Mouse (Mus musculus): Measurements from ENCODE around the gene Gm49388. TPM values are rescaled to one million over a fixed set of nuclear protein-coding genes. Genes with fewer than 3 reads are reported as not detected.

The Gm49388 gene
- polyA plus RNA-seq, 1 experiment from 2014 or later, result not detected

DNA sequence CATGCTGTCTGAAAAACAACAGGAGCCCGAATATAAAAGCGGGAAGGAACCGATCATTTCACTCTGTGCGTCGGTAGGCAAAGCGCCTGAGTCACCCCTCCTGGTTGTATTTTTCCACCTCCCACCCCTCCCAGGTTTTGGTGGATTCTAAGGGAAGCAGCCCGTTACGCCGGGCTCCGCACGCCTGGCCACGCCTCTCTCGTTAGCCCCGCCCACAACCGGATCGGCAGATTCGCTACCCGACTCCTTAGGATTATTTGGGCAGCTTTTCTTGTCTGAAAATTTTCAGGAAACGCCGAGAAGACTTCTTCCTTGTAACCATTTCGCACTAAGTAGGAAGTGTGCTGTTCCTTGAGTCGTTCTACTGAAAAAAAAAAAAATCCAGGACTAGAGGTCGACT, 9.0 kb upstream of the Gm49388 start, which contains the start of gene Setd1a:
TSS of gene Setd1a (plus strand) at position 245 of the 400 bp plus-strand sequence.
- Histone ChIP-seq H3K27ac (ENCODE audit: low read depth, low read length) (peak within 1 kb of the TSS; percentile 98), H3K9ac (ENCODE audit: low read depth, low read length) (peak within 1 kb of the TSS; percentile 96), H3K36me3 (ENCODE audit: control insufficient read depth, insufficient read depth) (peaks cover 13% of the 10 kb centered on the region), H3K4me2 (replicated peaks; ENCODE audit: low read depth) (peak within 1 kb of the TSS; percentile 85), H3K9me3 (ENCODE audit: control insufficient read depth) (no peaks in the 10 kb centered on the region), H3K4me3 (ENCODE audit: low read depth, low read length) (peak within 1 kb of the TSS; percentile 85), H3K4me1 (replicated peaks; ENCODE audit: control insufficient read depth, insufficient read depth, low read length) (0 out of 2 replicates have a peak, but pooled peaks cover 4% of the 10 kb centered on the region), H3K27me3 (replicated peaks; ENCODE audit: control insufficient read depth, insufficient read depth, low read length) (no peaks in the 10 kb centered on the region)
- WGBS, result 0% methylated on average over 23 of the region's 23 CpGs
- no peak for TF ChIP-seq CTCF (IDR thresholded peaks at IDR 0.05; ENCODE audit: low read depth)
- peak; percentile 50 for ATAC-seq

DNA sequence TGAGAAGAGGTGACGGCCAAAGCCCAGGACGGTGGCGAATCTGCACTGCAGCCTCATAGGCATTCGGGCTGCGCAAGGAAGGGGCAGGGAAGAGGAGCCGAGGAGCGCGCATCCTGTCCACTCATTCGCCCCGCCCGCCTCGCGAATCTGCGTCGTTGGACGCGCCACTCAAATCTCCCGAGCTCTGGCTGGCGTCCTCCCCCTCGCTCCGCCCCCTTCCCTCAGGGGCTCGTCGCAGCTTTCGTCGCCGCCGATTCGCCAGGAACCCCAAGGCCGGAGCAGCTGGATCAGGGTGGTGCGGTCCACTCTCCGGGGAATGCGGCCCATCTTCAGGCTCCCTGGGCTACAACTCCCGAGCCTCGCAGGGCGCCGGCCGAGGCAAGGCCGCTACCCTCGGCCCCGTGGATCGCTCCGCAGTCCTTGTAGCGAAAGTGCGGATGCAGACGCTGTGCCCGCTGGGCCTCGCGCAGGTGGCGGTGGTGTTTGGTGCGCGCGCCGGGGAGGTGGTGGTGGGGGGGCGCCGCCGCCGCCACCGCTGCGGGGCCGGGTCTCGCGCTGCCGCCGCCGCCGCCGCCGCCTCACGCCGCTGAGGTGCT, 8.4 kb upstream of the Gm49388 start:
- H3K4me2 ChIP-seq (replicated peaks; ENCODE audit: low read depth), result peak overlapping the region; percentile 85
- ATAC-seq, result peak; percentile 92
- no peaks in the 10 kb centered on the region for H3K9me3 ChIP-seq (ENCODE audit: control insufficient read depth)
- peaks cover 18% of the 10 kb centered on the region for H3K36me3 ChIP-seq (ENCODE audit: control insufficient read depth, insufficient read depth)
- H3K9ac ChIP-seq (ENCODE audit: low read depth, low read length), result peak overlapping the region; percentile 96
- 0 out of 2 replicates have a peak, but pooled peaks cover 4% of the 10 kb centered on the region for H3K4me1 ChIP-seq (replicated peaks; ENCODE audit: control insufficient read depth, insufficient read depth, low read length)
- no peak for TF ChIP-seq CTCF (IDR thresholded peaks at IDR 0.05; ENCODE audit: low read depth)
- no peaks in the 10 kb centered on the region for H3K27me3 ChIP-seq (replicated peaks; ENCODE audit: control insufficient read depth, insufficient read depth, low read length)
- peak overlapping the region; percentile 98 for H3K27ac ChIP-seq (ENCODE audit: low read depth, low read length)
- peak overlapping the region; percentile 85 for H3K4me3 ChIP-seq (ENCODE audit: low read depth, low read length)
- WGBS, result under 1% methylated on average over 66 of the region's 70 CpGs

GRCm38 (mm10) chr7:127777474-127778266, 7.7 kb upstream of the Gm49388 start:
- no peak for TF ChIP-seq CTCF (IDR thresholded peaks at IDR 0.05; ENCODE audit: low read depth)
- peak; percentile 22 for ATAC-seq
- H3K9me3 ChIP-seq (ENCODE audit: control insufficient read depth), result no peaks in the 10 kb centered on the region
- WGBS, result 3% methylated on average over 49 of the region's 66 CpGs
- H3K36me3 ChIP-seq (ENCODE audit: control insufficient read depth, insufficient read depth), result peaks cover 25% of the 10 kb centered on the region
- peak overlapping the region; percentile 96 for H3K9ac ChIP-seq (ENCODE audit: low read depth, low read length)
- 0 out of 2 replicates have a peak, but pooled peaks cover 4% of the 10 kb centered on the region for H3K4me1 ChIP-seq (replicated peaks; ENCODE audit: control insufficient read depth, insufficient read depth, low read length)
- no peaks in the 10 kb centered on the region for H3K27me3 ChIP-seq (replicated peaks; ENCODE audit: control insufficient read depth, insufficient read depth, low read length)
- H3K4me3 ChIP-seq (ENCODE audit: low read depth, low read length), result peak overlapping the region; percentile 85
- H3K4me2 ChIP-seq (replicated peaks; ENCODE audit: low read depth), result peak overlapping the region; percentile 85
- peak overlapping the region; percentile 98 for H3K27ac ChIP-seq (ENCODE audit: low read depth, low read length)

GRCm38 (mm10) chr7:127778350-127778749, 7.1 kb upstream of the Gm49388 start:
- no peak for ATAC-seq
- no peak for TF ChIP-seq CTCF (IDR thresholded peaks at IDR 0.05; ENCODE audit: low read depth)
- Histone ChIP-seq H3K4me1 (replicated peaks; ENCODE audit: control insufficient read depth, insufficient read depth, low read length) (0 out of 2 replicates have a peak, but pooled peaks cover 4% of the 10 kb centered on the region), H3K4me3 (ENCODE audit: low read depth, low read length) (peak overlapping the region; percentile 85), H3K9ac (ENCODE audit: low read depth, low read length) (peak overlapping the region; percentile 96), H3K4me2 (replicated peaks; ENCODE audit: low read depth) (peak overlapping the region; percentile 85), H3K9me3 (ENCODE audit: control insufficient read depth) (no peaks in the 10 kb centered on the region), H3K27ac (ENCODE audit: low read depth, low read length) (no peak overlapping the region), H3K27me3 (replicated peaks; ENCODE audit: control insufficient read depth, insufficient read depth, low read length) (no peaks in the 10 kb centered on the region), H3K36me3 (ENCODE audit: control insufficient read depth, insufficient read depth) (peaks cover 25% of the 10 kb centered on the region)
- 79% methylated on average over 4 of the region's 4 CpGs for WGBS

- no peak for ATAC-seq
- H3K27me3 ChIP-seq (replicated peaks; ENCODE audit: control insufficient read depth, insufficient read depth, low read length), result no peaks in the 10 kb centered on the region
- H3K4me2 ChIP-seq (replicated peaks; ENCODE audit: low read depth), result no peak overlapping the region
- WGBS, result 85% methylated on average over 23 of the region's 23 CpGs
- no peak for TF ChIP-seq CTCF (IDR thresholded peaks at IDR 0.05; ENCODE audit: low read depth)
- H3K9ac ChIP-seq (ENCODE audit: low read depth, low read length), result no peak overlapping the region
- H3K27ac ChIP-seq (ENCODE audit: low read depth, low read length), result 0 out of 2 replicates have a peak overlapping the region, but pooled peaks have one; percentile 7
- H3K4me1 ChIP-seq (replicated peaks; ENCODE audit: control insufficient read depth, insufficient read depth, low read length), result no peaks in the 10 kb centered on the region
- no peak overlapping the region for H3K4me3 ChIP-seq (ENCODE audit: low read depth, low read length)
- no peaks in the 10 kb centered on the region for H3K9me3 ChIP-seq (ENCODE audit: control insufficient read depth)
- H3K36me3 ChIP-seq (ENCODE audit: control insufficient read depth, insufficient read depth), result peaks cover 73% of the 10 kb centered on the region
Measured at GRCm38 (mm10) chr7:127797076-127797845, 11.9 kb downstream of the Gm49388 start.

GRCm38 (mm10) chr7:127798591-127798990, 13.2 kb downstream of the Gm49388 start:
- H3K4me2 ChIP-seq (replicated peaks; ENCODE audit: low read depth), result no peak overlapping the region
- no peaks in the 10 kb centered on the region for H3K27me3 ChIP-seq (replicated peaks; ENCODE audit: control insufficient read depth, insufficient read depth, low read length)
- H3K9ac ChIP-seq (ENCODE audit: low read depth, low read length), result no peak overlapping the region
- 89% methylated on average over 4 of the region's 4 CpGs for WGBS
- H3K4me1 ChIP-seq (replicated peaks; ENCODE audit: control insufficient read depth, insufficient read depth, low read length), result no peaks in the 10 kb centered on the region
- peaks cover 70% of the 10 kb centered on the region for H3K36me3 ChIP-seq (ENCODE audit: control insufficient read depth, insufficient read depth)
- ATAC-seq, result no peak
- no peak overlapping the region for H3K4me3 ChIP-seq (ENCODE audit: low read depth, low read length)
- TF ChIP-seq CTCF (IDR thresholded peaks at IDR 0.05; ENCODE audit: low read depth), result no peak
- H3K27ac ChIP-seq (ENCODE audit: low read depth, low read length), result no peak overlapping the region; the same call in 1 of the 2 replicates
- no peaks in the 10 kb centered on the region for H3K9me3 ChIP-seq (ENCODE audit: control insufficient read depth)

Data from intestine, postnatal 0 days (tissue).